Mouse (Mus musculus): ENCODE results near the gene Reep3.

DNA sequence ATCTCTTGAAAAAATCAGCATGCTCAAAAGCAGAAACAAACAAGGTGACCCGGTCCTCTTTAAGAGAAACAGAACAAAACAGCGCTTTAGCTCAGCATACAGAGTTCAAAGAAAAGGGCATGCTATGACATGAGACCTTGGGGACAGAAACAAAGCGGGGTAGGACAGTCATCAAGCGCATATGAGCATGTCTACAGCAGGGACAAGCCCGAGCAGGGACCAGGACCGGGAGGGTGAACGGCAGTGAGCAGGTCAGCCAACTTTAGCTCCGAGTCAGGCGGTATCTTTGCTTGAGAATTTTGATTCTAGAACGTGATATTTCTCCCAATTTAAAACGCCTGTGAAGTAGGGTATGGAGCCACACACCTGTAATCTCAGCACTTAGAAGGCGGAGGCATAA is 86.2 kb downstream of the Reep3 start:
- TF ChIP-seq CTCF (IDR thresholded peaks at IDR 0.05; ENCODE audit: extremely low read depth, insufficient read depth, insufficient read length, insufficient replicate concordance) (no peak), POLR2A (IDR thresholded peaks at IDR 0.05; ENCODE audit: low read depth, low read length) (no peak)
